Mouse (Mus musculus) stomach, postnatal 0 days (tissue): ENCODE measurements around the gene Fgfr2.

Source experiments
- CTCF ChIP-seq: IDR thresholded peaks from 2 replicates; pipeline ENCODE4 v1.5.1; 2016; ENCODE audit warnings: antibody characterized with exemption, low read depth, mild to moderate bottlenecking, moderate library complexity
- EP300 ChIP-seq: optimal IDR thresholded peaks from 2 replicates; pipeline ENCODE3; 2016; ENCODE audit warnings: antibody characterized with exemption

GRCm38 (mm10) chr7:131314493-131314892 is 1808.7 kb downstream of the Fgfr2 start:
- TF ChIP-seq CTCF = no peak
- TF ChIP-seq EP300 = no peak
